Mouse (Mus musculus): ENCODE measurements around the gene Gm21776. TPM values are rescaled to one million over a fixed set of nuclear protein-coding genes. Genes with fewer than 3 reads are reported as not detected.
"Not testable (repeated sequence)": the region's sequence is repeated elsewhere in the genome, so short reads cannot be mapped to it uniquely, and the experiment has no call there.

Gm21776 gene
- polyA plus RNA-seq (2015; fragmentation: Nextera tagmentation; extraction: Ambion mirVana): not detected in 2 replicates

DNA sequence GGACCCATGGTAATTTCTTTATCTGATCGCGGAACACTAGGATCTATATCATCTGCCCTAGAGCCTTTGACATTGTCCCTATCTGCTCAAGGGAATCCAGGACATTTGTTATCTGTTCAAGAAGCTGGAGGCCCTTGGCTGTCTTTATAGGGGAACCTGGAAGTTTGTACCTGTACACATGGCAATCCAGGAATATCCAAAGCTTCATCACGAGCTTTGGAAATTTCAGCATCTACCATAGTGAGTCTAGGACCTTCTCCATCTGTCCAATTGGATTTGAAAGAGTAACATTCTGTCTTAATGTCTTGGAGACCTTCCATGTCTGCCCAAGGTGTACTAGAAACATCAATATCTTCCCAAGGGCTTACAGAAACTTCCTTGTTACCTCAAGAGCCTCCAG lies at the start of gene Gm21776:
Gene Gm21776, plus strand, starts transcription at position 301 of the 400 bp plus-strand sequence.
- not testable (repeated sequence) for H3K4me3 ChIP-seq (replicated peaks); ATAC-seq; H3K4me1 ChIP-seq (replicated peaks); H3K36me3 ChIP-seq; H3K4me2 ChIP-seq (replicated peaks); H3K9ac ChIP-seq (replicated peaks); H3K27me3 ChIP-seq; H3K9me3 ChIP-seq; H3K27ac ChIP-seq
- WGBS: no CpG with 5 or more reads among the region's 3 CpGs
